Mouse (Mus musculus) liver, postnatal 0 days (tissue): ENCODE results near the gene Pdzph1.

Experiments used
- CTCF ChIP-seq: sonication (generic); IDR thresholded peaks from 2 replicates; pipeline ENCODE4 v1.5.1; 2016; ENCODE audit warnings: antibody characterized with exemption, low read depth
- EP300 ChIP-seq: IDR thresholded peaks from 2 replicates; pipeline ENCODE4 v1.6.1; 2016; ENCODE audit warnings: antibody characterized with exemption, low read depth, mild to moderate bottlenecking

- peak; percentile 77 for TF ChIP-seq CTCF
- TF ChIP-seq EP300 = no peak
Observed at GRCm38 (mm10) chr17:58959905-58960304, 31.3 kb downstream of the Pdzph1 start.
